Mouse (Mus musculus): ENCODE results near the gene Spats1.
"Not testable (repeated sequence)": the region's sequence is repeated elsewhere in the genome, so short reads cannot be mapped to it uniquely, and the experiment has no call there.

Gene Spats1

GRCm38 (mm10) chr17:45449586-45449985 lies 25.6 kb downstream of the Spats1 start:
- peak; percentile 57 for DNase-seq (ENCODE audit: low read depth, low spot score)

- no peak for DNase-seq (ENCODE audit: low read depth, low spot score)
Observed at GRCm38 (mm10) chr17:45447063-45447462, 28.2 kb downstream of the Spats1 start.

- no peak for DNase-seq (ENCODE audit: low read depth, low spot score)
Observed at GRCm38 (mm10) chr17:45445923-45446322, 29.3 kb downstream of the Spats1 start.

GRCm38 (mm10) chr17:45434262-45434590 lies 41.0 kb downstream of the Spats1 start:
- no peak for DNase-seq (ENCODE audit: low read depth, low spot score)

- DNase-seq (ENCODE audit: low read depth, low spot score), result peak; percentile 100
Observed at GRCm38 (mm10) chr17:45433419-45434261, 41.6 kb downstream of the Spats1 start, which contains the start of gene Cdc5l. TSS of gene Cdc5l (minus strand) at chr17:45433737.

- DNase-seq (ENCODE audit: low read depth, low spot score), result no peak
Observed at GRCm38 (mm10) chr17:45432706-45433398, 42.4 kb downstream of the Spats1 start.

- no peak for DNase-seq (ENCODE audit: low read depth, low spot score)
Observed at GRCm38 (mm10) chr17:45432007-45432406, 43.2 kb downstream of the Spats1 start.

- DNase-seq (ENCODE audit: low read depth, low spot score), result no peak
Observed at GRCm38 (mm10) chr17:45417387-45417786, 57.8 kb downstream of the Spats1 start.

GRCm38 (mm10) chr17:45411617-45412016 lies 63.6 kb downstream of the Spats1 start:
- not testable (repeated sequence) for DNase-seq (ENCODE audit: low read depth, low spot score)

GRCm38 (mm10) chr17:45408719-45409118 lies 66.5 kb downstream of the Spats1 start:
- DNase-seq (ENCODE audit: low read depth, low spot score), result no peak

GRCm38 (mm10) chr17:45406281-45406680 lies 68.9 kb downstream of the Spats1 start:
- DNase-seq (ENCODE audit: low read depth, low spot score), result peak; percentile 78

- DNase-seq (ENCODE audit: low read depth, low spot score), result peak; percentile 79
Observed at GRCm38 (mm10) chr17:45403207-45403606, 72.0 kb downstream of the Spats1 start.

GRCm38 (mm10) chr17:45402601-45403000 lies 72.6 kb downstream of the Spats1 start:
- DNase-seq (ENCODE audit: low read depth, low spot score), result no peak

GRCm38 (mm10) chr17:45402126-45402525 lies 73.1 kb downstream of the Spats1 start:
- no peak for DNase-seq (ENCODE audit: low read depth, low spot score)

GRCm38 (mm10) chr17:45401126-45401905 lies 73.9 kb downstream of the Spats1 start:
- no peak for DNase-seq (ENCODE audit: low read depth, low spot score)

GRCm38 (mm10) chr17:45398021-45398420 lies 77.2 kb downstream of the Spats1 start:
- DNase-seq (ENCODE audit: low read depth, low spot score), result no peak

- DNase-seq (ENCODE audit: low read depth, low spot score), result no peak
Observed at GRCm38 (mm10) chr17:45397541-45397940, 77.7 kb downstream of the Spats1 start.

- no peak for DNase-seq (ENCODE audit: low read depth, low spot score)
Observed at GRCm38 (mm10) chr17:45394612-45395011, 80.6 kb downstream of the Spats1 start.

- no peak for DNase-seq (ENCODE audit: low read depth, low spot score)
Observed at GRCm38 (mm10) chr17:45393765-45394164, 81.5 kb downstream of the Spats1 start.
